Mouse (Mus musculus) liver, postnatal 0 days (tissue): Measurements from ENCODE around the gene Cracr2a. TPM values are rescaled to one million over a fixed set of nuclear protein-coding genes. Genes with fewer than 3 reads are reported as not detected.

Experiments used
- ATAC-seq: fragments of 200-750 bp; cut with Nextera tagmentation; 2 replicates; pipeline ENCODE4 v1.8.0; 2017; ENCODE audit warnings: mild to moderate bottlenecking, moderate library complexity
- DNase-seq: peaks from one replicate; pipeline ENCODE4 v3.0.0-alpha.2; 2016
- H3K27ac ChIP-seq: fragments of 300-500 bp; sonication (generic); 2 replicates; pipeline ENCODE4 v1.5.1; 2014; ENCODE audit warnings: antibody characterized with exemption, moderate library complexity, mild to moderate bottlenecking, low read depth
- H3K27me3 ChIP-seq: fragments of 300-500 bp; sonication (generic); 2 replicates; pipeline ENCODE4 v1.6.1; 2014; ENCODE audit warnings: low read length, control low read depth, mixed read lengths; ENCODE audit not compliant: insufficient read depth
- H3K36me3 ChIP-seq: fragments of 300-500 bp; sonication (generic); replicated peaks from 2 replicates; pipeline ENCODE4 v1.6.1; 2014; ENCODE audit warnings: mild to moderate bottlenecking, control low read depth, low read length, moderate library complexity, mixed read lengths; ENCODE audit not compliant: insufficient read depth
- H3K4me1 ChIP-seq: fragments of 300-500 bp; sonication (generic); 2 replicates; pipeline ENCODE4 v1.6.1; 2014; ENCODE audit warnings: antibody characterized with exemption, mild to moderate bottlenecking, control low read depth; ENCODE audit not compliant: insufficient read depth
- H3K4me2 ChIP-seq: fragments of 300-500 bp; sonication (generic); 2 replicates; pipeline ENCODE4 v1.6.1; 2014; ENCODE audit warnings: low read depth, mild to moderate bottlenecking, low read length, moderate library complexity, mixed read lengths
- H3K4me3 ChIP-seq: fragments of 300-500 bp; sonication (generic); 2 replicates; pipeline ENCODE4 v1.5.1; 2014; ENCODE audit warnings: low read depth, low read length
- H3K9ac ChIP-seq: fragments of 300-500 bp; sonication (generic); replicated peaks from 2 replicates; pipeline ENCODE4 v1.6.1; 2014; ENCODE audit warnings: mild to moderate bottlenecking, moderate library complexity
- H3K9me3 ChIP-seq: fragments of 300-500 bp; sonication (generic); 2 replicates; pipeline ENCODE4 v1.6.1; 2016; ENCODE audit warnings: mild to moderate bottlenecking, control low read depth, low read length, mixed read lengths
- CTCF ChIP-seq: sonication (generic); IDR thresholded peaks from 2 replicates; pipeline ENCODE4 v1.5.1; 2016; ENCODE audit warnings: antibody characterized with exemption, low read depth
- EP300 ChIP-seq: IDR thresholded peaks from 2 replicates; pipeline ENCODE4 v1.6.1; 2016; ENCODE audit warnings: antibody characterized with exemption, low read depth, mild to moderate bottlenecking
- WGBS: fragments of 180-500 bp; shearing (Covaris S2); extraction: QIAGEN DNeasy Blood & Tissue Kit; methylation state at CpG from one replicate; pipeline ENCODE4 v1.1.7; 2014; ENCODE audit not compliant: insufficient replicate concordance; 5-methylcytosine and 5-hydroxymethylcytosine counted together
- polyA plus RNA-seq: library from polyadenylated mRNA; unstranded; fragments of >200 nt; fragmentation: Nextera tagmentation; extraction: Ambion mirVana; gene quantifications from 2 replicates; pipeline ENCODE4 v1.2.1, GENCODE M21; 2015

Cracr2a gene
- polyA plus RNA-seq, 1 experiment from 2014 or later, result 0.47 TPM

DNA sequence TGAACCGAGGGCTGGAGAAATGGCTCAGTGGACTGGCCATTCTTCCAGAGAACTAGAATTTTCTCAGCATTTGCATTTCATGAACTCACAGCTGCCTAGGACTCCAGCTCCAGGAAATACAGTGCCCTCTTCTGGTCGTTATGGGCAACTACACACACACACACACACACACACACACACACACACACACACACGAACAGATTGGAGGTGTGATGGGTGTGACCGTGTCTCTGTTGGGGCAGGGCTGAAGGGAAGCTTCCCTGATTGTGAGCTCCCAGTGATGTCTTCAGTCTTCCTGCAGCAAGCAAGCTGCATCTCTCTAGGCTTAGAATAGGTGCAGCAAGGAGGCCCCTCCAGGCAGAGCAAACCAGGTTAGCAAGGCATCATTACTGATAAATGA lies 8.2 kb upstream of the Cracr2a start:
- Histone ChIP-seq H3K27ac (no peak overlapping the region), H3K36me3 (no peaks in the 10 kb centered on the region), H3K9me3 (peaks cover 3% of the 10 kb centered on the region; the same call in 1 of the 2 replicates), H3K4me2 (no peak overlapping the region), H3K4me1 (no peaks in the 10 kb centered on the region), H3K4me3 (no peak overlapping the region), H3K9ac (no peak overlapping the region), H3K27me3 (no peaks in the 10 kb centered on the region; the same call in 1 of the 2 replicates)
- WGBS, result 70% methylated on average over 4 of the region's 4 CpGs
- TF ChIP-seq CTCF (no peak), EP300 (no peak)
- DNase-seq (no peak), ATAC-seq (no peak)

DNA sequence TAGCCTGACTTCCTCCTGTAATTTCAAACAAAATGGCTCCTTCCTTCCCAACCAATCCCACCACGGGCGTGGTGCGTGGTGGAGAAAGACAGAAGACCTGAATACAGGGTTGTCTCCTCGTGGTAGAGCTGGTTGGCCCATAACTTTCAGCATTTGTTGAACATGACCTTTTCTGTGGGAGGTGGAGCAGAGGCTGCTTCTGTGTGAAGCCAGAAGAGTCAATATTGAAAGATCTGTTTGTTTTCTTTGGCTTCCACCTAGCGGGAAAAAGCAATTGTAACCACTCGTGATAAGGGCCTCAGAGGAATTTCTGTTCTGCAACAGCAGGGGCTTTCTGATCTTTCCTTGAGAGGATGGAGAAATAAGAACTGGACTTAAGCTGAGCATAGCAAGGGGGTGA lies 5.6 kb upstream of the Cracr2a start:
- Histone ChIP-seq H3K4me1 (no peaks in the 10 kb centered on the region), H3K9ac (no peak overlapping the region), H3K27me3 (no peaks in the 10 kb centered on the region), H3K27ac (no peak overlapping the region), H3K36me3 (no peaks in the 10 kb centered on the region), H3K4me2 (no peak overlapping the region), H3K4me3 (no peak overlapping the region), H3K9me3 (peaks cover 3% of the 10 kb centered on the region; the same call in 1 of the 2 replicates)
- DNase-seq (no peak), ATAC-seq (peak; percentile 78)
- TF ChIP-seq EP300, result no peak
- TF ChIP-seq CTCF, result peak; percentile 27; the same call in 1 of the 2 replicates
- 43% methylated on average over 6 of the region's 6 CpGs for WGBS

DNA sequence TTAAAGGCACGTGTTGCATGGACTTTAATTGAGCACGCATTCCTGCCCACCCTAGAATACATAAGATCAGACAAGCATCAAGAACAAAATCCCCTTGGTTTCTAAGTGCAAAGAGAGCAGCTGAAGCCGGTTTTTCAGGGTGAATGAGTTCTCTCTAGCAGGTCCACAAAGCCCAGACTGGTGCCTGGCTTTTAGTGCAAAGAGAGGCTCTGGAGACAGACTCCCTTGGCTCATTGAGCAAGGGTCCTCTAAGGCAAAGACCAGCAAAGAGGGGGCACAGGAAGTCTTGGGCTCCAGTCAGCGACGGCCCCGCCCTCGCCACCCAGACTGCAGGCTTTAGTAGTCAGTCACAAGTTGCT lies 287 bp upstream of the Cracr2a start:
- Histone ChIP-seq H3K9me3 (no peaks in the 10 kb centered on the region), H3K9ac (peak overlapping the region; percentile 49; the same call in 1 of the 2 replicates), H3K4me1 (peaks cover 6% of the 10 kb centered on the region; the same call in 1 of the 2 replicates), H3K4me2 (peak overlapping the region; percentile 97), H3K27me3 (no peaks in the 10 kb centered on the region), H3K36me3 (no peaks in the 10 kb centered on the region), H3K4me3 (peak overlapping the region; percentile 62), H3K27ac (no peak overlapping the region)
- WGBS, result 13% methylated on average over 7 of the region's 7 CpGs
- TF ChIP-seq CTCF (no peak), EP300 (no peak)
- ATAC-seq (no peak), DNase-seq (no peak)

DNA sequence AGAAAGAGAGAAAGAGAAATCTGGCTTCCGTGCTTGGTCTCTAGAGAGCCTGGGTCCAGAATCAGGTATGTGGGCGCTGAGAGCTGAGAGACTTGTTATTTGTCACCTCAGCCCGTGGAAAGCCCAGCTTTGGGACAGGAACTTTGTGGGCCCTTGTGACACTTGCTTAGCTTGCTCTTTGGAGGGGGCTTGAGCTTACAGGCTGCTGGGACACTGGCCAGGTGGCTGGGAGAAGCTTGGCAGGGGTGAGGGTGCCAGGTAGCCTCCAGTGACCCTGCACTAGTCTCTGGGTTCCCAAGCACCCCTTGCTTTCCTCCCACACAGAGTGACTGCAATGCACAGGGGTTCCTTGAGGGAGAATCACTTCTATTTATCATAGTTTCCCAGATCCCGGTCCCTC lies 2.4 kb downstream of the Cracr2a start:
- TF ChIP-seq CTCF (no peak), EP300 (no peak)
- Histone ChIP-seq H3K9me3 (no peaks in the 10 kb centered on the region), H3K36me3 (no peaks in the 10 kb centered on the region), H3K4me1 (peaks cover 6% of the 10 kb centered on the region; the same call in 1 of the 2 replicates), H3K4me2 (no peak overlapping the region), H3K9ac (no peak overlapping the region), H3K27me3 (no peaks in the 10 kb centered on the region), H3K4me3 (no peak overlapping the region), H3K27ac (no peak overlapping the region)
- DNase-seq, result no peak
- WGBS, result 73% methylated on average over 4 of the region's 4 CpGs
- ATAC-seq, result no peak

DNA sequence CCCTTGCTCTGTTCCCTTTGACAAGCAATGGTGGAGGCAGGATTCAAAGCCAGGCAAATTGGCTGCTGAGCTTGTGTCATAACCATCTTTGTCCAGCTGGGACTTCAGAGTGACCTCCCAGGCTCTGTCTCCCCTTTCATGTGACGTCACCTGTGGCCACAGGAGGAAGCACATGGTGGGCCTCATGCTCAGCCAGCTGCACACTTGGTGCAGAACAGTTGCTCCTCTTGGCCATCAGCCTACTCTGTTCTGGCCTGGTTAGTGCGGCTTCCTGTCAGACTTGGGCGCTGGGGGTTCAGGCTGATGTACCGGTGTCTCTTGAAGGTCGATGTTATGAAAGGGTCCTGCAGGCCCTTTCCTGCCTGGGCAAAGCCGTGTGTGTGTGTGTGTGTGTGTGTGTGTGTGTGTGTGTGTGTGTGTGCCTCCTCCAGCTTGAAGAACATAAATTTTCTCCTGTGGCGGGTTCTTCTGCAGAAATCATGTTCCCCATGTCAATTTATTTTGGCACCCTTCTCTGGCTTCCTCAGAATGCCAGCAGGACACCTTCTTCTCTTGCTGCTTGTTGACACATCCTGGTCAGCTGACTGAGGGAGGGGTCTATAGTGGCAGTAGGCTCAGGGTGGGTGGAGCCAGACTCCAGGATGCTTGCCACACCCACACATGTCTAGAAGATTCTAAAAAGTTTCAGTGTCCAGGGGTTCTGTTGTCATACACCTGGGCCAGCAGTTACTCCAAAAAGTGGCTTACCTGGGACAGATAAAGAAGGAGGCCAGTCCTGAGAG lies 5.0 kb downstream of the Cracr2a start:
- Histone ChIP-seq H3K4me2 (no peak overlapping the region), H3K36me3 (no peaks in the 10 kb centered on the region), H3K4me1 (peaks cover 3% of the 10 kb centered on the region; the same call in 1 of the 2 replicates), H3K27me3 (no peaks in the 10 kb centered on the region), H3K4me3 (no peak overlapping the region), H3K27ac (no peak overlapping the region), H3K9me3 (no peaks in the 10 kb centered on the region), H3K9ac (no peak overlapping the region)
- ATAC-seq (0 out of 2 replicates have a peak, but pooled peaks have one; percentile 12), DNase-seq (peak; percentile 33)
- TF ChIP-seq EP300, result no peak
- no peak for TF ChIP-seq CTCF
- WGBS, result 37% methylated on average over 7 of the region's 7 CpGs

DNA sequence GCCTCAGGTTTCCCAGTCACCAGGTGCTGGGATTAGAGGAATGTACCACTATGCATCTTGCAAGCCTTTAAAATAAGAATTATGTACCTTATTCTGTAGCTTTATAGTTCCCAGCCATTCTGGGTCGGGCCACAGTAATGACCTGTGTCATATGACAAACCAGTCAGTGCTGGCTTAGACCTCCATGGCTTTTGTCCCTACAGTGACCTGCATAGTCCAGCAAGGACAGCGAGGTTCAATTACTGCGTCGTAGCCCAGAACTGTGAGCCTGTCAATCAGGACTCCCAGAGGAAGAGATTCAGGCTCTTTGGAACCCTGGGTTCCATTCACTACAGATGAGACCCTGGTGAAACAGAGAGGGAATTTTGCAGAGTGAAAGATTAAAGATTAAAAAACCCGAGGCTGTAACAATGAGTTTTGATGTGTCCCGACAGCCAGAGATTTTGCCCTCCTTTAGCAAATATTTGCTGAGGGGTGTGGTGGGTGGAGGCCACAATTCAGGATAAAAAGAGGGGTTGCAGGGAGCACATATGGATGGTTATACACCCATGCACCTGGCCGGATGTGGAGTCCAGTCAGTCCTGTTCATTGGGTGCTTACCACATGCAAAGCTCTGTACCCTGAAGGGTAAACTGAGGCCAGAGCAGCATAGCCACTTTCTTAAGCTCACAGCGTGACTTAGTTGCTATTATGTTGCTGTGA lies 10.9 kb downstream of the Cracr2a start:
- 59% methylated on average over 8 of the region's 8 CpGs for WGBS
- Histone ChIP-seq H3K4me1 (no peaks in the 10 kb centered on the region), H3K9me3 (no peaks in the 10 kb centered on the region), H3K36me3 (no peaks in the 10 kb centered on the region), H3K4me3 (no peak overlapping the region), H3K4me2 (no peak overlapping the region), H3K27ac (no peak overlapping the region), H3K9ac (no peak overlapping the region), H3K27me3 (no peaks in the 10 kb centered on the region)
- TF ChIP-seq EP300, result no peak
- TF ChIP-seq CTCF, result no peak
- DNase-seq, result no peak
- ATAC-seq, result no peak
